Mouse (Mus musculus) urinary bladder, adult 2 months (tissue): Measurements from ENCODE around the gene Ptp4a2. TPM values are rescaled to one million over a fixed set of nuclear protein-coding genes. Genes with fewer than 3 reads are reported as not detected.
"Not testable (repeated sequence)": the region's sequence is repeated elsewhere in the genome, so short reads cannot be mapped to it uniquely, and the experiment has no call there.

ENCODE experiments used
- DNase-seq: peaks from one replicate; pipeline ENCODE4 v3.0.0; 2022; ENCODE audit warnings: low spot score
- polyA plus RNA-seq: library from polyadenylated mRNA; depleted of rRNA; stranded (reverse); fragments of >200 nt; gene quantifications from 2 replicates; pipeline ENCODE4 v1.2.3, GENCODE M21; 2012; rRNA removed

The Ptp4a2 gene
- polyA plus RNA-seq, 1 experiment = 121 TPM

DNA sequence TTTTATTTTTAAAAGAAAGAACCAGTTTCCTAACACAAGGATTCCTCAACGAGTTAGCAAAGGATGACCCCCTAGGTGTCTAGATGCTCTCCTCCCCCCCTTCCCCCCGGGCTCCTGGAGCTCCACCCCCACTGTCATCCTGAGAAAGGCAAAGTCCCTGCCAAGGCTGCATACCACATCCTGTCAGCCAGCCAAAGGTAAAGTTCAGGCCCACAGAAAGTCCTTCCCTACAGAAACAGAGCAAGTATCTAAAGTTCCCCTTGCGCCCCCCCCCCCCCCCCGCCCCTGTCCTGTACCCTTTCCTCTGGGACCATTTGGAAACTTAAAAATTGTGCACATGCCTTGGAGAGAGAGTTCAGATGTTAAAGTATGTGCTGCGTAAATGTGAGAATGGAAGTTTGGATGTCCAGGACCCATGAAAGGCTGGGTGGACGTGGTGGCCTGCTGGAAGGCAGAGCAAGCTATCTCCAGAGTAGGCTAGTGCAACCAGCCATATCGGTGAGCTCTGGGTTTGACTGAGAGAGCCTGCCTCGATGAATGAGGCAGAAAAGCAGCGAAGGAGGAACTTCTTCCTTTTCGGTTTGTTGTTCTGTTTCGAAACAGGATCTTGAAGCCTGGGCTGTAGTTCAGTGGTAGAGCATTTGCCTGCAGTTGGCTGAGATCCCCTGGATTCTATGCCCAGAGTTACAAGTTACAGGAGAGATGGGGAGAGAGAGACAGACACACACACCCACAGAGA, 71.7 kb downstream of the Ptp4a2 start:
- DNase-seq = no peak

DNA sequence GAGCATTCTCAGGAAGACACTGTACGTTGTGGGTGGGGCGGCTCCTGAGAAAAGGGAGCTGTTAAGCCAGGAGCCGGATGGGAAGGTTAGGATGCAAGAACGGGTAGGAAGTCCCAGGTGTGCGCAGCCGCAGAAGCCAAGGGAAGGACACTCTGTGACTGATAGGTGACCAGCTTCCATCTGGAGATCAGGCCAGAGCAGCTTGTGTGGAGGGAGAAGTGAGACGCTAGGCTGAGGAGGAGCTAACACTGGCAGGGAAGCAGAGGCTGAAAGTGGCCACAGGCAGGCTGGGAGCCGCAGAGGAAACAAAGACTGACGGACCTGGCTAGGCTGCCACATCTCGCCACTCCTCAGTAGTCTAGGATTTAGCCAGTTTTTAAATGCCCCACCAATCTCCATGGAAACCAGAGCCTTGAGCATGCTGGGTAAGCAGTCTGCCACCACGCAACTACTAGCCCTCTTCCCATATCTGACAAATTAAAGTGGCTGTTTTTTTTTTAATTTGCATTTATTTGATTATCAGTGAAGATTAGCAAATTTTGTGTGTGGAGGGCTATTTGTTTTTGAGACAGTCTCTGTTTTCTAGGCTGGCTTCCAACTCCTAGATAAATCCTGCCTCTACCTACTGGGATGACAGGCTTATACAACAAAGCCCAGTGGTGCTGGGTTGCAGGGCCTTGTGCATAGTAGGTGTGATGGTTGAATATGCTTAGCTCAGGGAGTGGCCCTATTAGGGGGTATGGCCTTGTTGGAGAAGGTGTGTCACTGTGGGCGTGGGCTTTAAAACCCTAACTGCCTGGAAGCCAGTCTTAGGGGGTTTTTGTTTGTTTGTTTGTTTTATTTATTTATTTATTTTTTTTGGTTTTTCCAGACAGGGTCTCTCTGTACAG, 73.3 kb downstream of the Ptp4a2 start:
- DNase-seq = no peak

DNA sequence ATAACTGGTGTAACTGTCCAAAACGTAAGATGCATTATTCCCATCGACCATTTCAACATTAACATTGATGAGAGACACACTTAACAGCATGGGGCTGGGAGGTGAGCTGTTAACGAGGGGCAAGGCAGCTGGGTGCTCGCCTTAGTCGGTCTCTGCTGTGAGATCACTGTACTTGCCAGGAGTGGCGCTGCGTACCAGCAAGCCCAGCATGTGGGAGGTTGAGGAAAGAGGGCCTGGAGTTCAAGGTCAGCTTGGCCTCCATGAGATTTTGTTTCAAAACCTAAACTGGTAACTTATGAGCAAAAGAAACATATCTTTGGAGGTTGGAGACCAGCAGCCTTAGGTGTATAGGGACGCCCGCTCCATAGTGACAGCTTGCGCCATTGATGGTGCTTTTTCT, 78.6 kb downstream of the Ptp4a2 start:
- no peak for DNase-seq

DNA sequence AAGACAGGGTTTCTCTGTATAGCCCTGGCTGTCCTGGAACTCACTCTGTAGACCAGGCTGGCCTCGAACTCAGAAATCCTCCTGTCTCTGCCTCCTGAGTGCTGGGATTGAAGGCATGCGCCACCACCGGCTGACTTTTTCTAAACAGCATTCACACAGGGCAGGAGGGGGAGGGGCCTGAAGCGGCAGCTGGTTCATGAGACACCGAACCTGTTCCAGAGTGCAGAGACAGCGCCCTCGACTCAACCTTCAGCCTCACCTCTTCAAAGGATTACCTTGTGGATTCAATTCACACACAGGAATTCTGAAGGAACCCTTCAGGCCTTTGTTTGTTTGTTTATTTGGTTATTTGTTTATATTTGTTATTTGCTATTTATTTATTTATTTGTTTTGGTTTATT, 79.1 kb downstream of the Ptp4a2 start:
- no peak for DNase-seq

DNA sequence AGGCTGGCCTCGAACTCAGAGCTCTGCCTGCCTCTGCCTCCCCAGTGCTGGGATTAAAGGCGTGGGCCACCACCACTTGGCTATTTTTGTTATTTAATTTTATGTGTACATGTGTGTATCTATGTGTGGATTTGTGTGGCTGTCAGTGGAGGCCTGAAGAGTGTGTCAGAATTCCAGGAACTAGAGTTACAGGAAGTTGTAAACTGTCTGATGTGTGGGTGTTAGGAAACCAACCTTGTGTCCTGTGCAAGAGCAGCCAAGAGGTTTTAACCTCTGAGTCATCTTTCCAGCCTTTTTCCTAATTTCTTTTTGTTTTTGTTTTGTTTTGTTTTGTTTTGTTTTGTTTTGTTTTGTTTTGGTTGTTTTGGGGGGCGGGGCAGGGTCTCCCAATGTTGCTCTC, 83.8 kb downstream of the Ptp4a2 start:
- DNase-seq = no peak

DNA sequence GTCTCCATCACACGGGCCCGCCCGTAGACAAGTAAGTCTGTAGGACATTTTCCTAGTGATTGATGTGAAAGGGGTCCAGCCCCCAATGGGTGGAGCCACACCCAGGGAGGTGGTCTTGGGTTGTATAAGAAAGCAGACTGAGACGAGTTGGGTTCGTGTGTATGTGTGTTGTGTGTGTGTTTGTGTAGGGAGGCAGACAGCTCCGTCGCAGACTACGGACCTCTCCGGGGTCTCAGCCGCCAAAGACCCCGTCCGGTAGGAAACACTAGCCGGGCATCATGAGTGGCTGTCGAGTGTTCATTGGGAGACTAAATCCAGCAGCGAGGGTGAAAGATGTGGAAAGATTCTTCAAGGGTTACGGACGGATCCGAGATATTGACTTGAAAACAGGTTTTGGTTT, 87.8 kb downstream of the Ptp4a2 start:
- not testable (repeated sequence) for DNase-seq

Other genes starting within 250 kb of the Ptp4a2 start
- gene Lck, start 237.6 kb upstream of the Ptp4a2 start, polyA plus RNA-seq = 2.9 and 3.7 TPM in 2 replicates
- gene Fam167b, start 232.7 kb upstream of the Ptp4a2 start, polyA plus RNA-seq = 4.0 and 4.7 TPM in 2 replicates
- gene Eif3i, start 210.6 kb upstream of the Ptp4a2 start, polyA plus RNA-seq = 246 and 264 TPM in 2 replicates
- 159 and 183 TPM in 2 replicates for gene Tmem234, start 210.6 kb upstream of the Ptp4a2 start, polyA plus RNA-seq
- gene Dcdc2b, start 197.0 kb upstream of the Ptp4a2 start, polyA plus RNA-seq = 5.6 and 7.6 TPM in 2 replicates
- 29.4 and 32.6 TPM in 2 replicates for gene Iqcc, start 192.1 kb upstream of the Ptp4a2 start, polyA plus RNA-seq
- 48.4 and 49.4 TPM in 2 replicates for gene Ccdc28b, start 187.3 kb upstream of the Ptp4a2 start, polyA plus RNA-seq
- 29.9 and 30.0 TPM in 2 replicates for gene Txlna, start 170.2 kb upstream of the Ptp4a2 start, polyA plus RNA-seq
- gene Kpna6, start 138.5 kb upstream of the Ptp4a2 start, polyA plus RNA-seq = 35.8 and 37.8 TPM in 2 replicates
- 16.6 and 19.9 TPM in 2 replicates for gene Tmem39b, start 114.4 kb upstream of the Ptp4a2 start, polyA plus RNA-seq
- 21.7 and 39.0 TPM in 2 replicates for gene Khdrbs1, start 68.9 kb upstream of the Ptp4a2 start, polyA plus RNA-seq
- gene Spocd1, start 118.0 kb downstream of the Ptp4a2 start, polyA plus RNA-seq = not detected in 2 replicates
- gene Adgrb2, start 173.7 kb downstream of the Ptp4a2 start, polyA plus RNA-seq = 4.0 and 5.4 TPM in 2 replicates
- 97.7 and 118 TPM in 2 replicates for gene Col16a1, start 236.6 kb downstream of the Ptp4a2 start, polyA plus RNA-seq